Mouse (Mus musculus): ENCODE measurements around the gene Grik3. TPM values are rescaled to one million over a fixed set of nuclear protein-coding genes. Genes with fewer than 3 reads are reported as not detected.

Gene Grik3
- polyA plus RNA-seq, 1 experiment from 2014 or later, result 4.5 TPM

- H3K9me3 ChIP-seq (ENCODE audit: control insufficient read depth, low read length), result no peaks in the 10 kb centered on the region
- WGBS, result 51% methylated on average over 17 of the region's 17 CpGs
- H3K4me1 ChIP-seq (ENCODE audit: control insufficient read depth, insufficient read depth, low read length), result peaks cover 13% of the 10 kb centered on the region; the same call in 1 of the 2 replicates
- no peaks in the 10 kb centered on the region for H3K27me3 ChIP-seq (ENCODE audit: control insufficient read depth, insufficient read depth, low read length)
- H3K27ac ChIP-seq (replicated peaks; ENCODE audit: low read depth, low read length), result no peak overlapping the region
- H3K4me3 ChIP-seq (replicated peaks; ENCODE audit: low read depth, low read length), result no peak overlapping the region
- ATAC-seq (ENCODE audit: low FRiP score, low TSS enrichment) (no peak), DNase-seq (no peak)
- no peak overlapping the region for H3K4me2 ChIP-seq (ENCODE audit: low read length)
- H3K9ac ChIP-seq (replicated peaks; ENCODE audit: low read length), result no peak overlapping the region
- no peaks in the 10 kb centered on the region for H3K36me3 ChIP-seq (ENCODE audit: control insufficient read depth, insufficient read depth, low read length)
These were observed 73.7 kb downstream of the Grik3 start for GRCm38 (mm10) chr4:125564008-125564710.

DNA sequence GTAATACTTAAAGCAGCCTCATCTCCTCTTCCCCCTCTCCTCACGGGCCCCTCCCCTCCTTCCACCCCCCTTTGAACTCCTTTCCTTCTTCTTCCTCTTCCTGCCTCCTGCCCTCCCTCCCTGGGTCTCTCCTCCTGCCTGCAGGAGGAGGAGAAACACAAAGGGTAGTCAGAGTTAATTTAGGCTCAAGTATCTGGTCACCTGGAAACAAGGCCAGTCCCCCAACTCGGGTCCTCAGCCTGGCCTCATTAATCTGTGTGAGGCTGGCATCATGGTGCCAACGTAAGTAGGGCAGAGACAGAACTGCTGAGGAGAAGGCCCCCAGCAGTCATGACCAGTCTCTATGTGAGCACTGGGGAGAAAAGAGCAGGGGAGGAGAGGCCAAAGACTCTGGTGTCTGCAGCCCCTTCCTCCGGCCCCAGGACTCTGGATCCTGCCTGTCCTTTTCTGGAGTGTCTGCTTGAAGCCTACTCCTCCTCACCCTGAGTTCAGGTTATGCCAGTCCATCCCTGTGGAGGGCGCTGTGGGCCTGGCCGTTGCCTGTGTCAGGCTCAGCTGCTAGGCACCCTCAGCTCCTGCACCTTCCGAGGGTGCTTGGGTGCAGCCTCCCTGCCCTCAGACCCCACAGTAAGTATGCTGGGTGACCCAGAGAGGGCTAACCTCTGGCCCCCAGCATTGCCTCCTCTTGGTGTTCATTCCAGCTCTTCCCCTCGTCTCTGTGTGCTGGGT, 75.4 kb downstream of the Grik3 start:
- DNase-seq (no peak), ATAC-seq (ENCODE audit: low FRiP score, low TSS enrichment) (no peak)
- Histone ChIP-seq H3K9ac (replicated peaks; ENCODE audit: low read length) (no peak overlapping the region), H3K36me3 (ENCODE audit: control insufficient read depth, insufficient read depth, low read length) (no peaks in the 10 kb centered on the region), H3K4me3 (replicated peaks; ENCODE audit: low read depth, low read length) (no peak overlapping the region), H3K27ac (replicated peaks; ENCODE audit: low read depth, low read length) (no peak overlapping the region), H3K9me3 (ENCODE audit: control insufficient read depth, low read length) (no peaks in the 10 kb centered on the region), H3K4me1 (ENCODE audit: control insufficient read depth, insufficient read depth, low read length) (peaks cover 13% of the 10 kb centered on the region; the same call in 1 of the 2 replicates), H3K4me2 (ENCODE audit: low read length) (no peak overlapping the region), H3K27me3 (ENCODE audit: control insufficient read depth, insufficient read depth, low read length) (no peaks in the 10 kb centered on the region)
- WGBS, result 51% methylated on average over 8 of the region's 8 CpGs

DNA sequence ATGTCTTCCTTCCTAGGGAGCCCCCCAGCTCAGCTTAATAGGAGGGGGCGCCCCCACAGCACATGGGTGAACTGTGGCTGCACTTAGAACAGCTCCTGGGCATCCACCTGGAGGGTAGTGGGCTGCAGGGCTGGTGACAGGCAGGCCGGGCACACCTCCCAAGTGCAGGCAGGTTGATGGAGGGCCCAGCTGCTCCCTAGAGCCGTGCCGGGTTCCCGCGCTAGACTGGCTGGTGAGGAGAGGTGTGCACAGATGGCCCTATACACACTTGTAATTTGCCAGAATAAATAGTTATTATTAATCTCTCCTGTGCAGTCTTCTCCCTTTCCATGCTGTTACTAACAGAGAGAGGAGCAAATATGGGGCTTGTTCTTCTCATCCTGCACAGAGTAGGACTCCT, 77.7 kb downstream of the Grik3 start:
- H3K9ac ChIP-seq (replicated peaks; ENCODE audit: low read length), result no peak overlapping the region
- H3K27ac ChIP-seq (replicated peaks; ENCODE audit: low read depth, low read length), result no peak overlapping the region
- H3K27me3 ChIP-seq (ENCODE audit: control insufficient read depth, insufficient read depth, low read length), result no peaks in the 10 kb centered on the region; the same call in 1 of the 2 replicates
- no peaks in the 10 kb centered on the region for H3K36me3 ChIP-seq (ENCODE audit: control insufficient read depth, insufficient read depth, low read length)
- no peaks in the 10 kb centered on the region for H3K9me3 ChIP-seq (ENCODE audit: control insufficient read depth, low read length)
- DNase-seq (no peak), ATAC-seq (ENCODE audit: low FRiP score, low TSS enrichment) (no peak)
- no peak overlapping the region for H3K4me3 ChIP-seq (replicated peaks; ENCODE audit: low read depth, low read length)
- WGBS, result 87% methylated on average over 6 of the region's 6 CpGs
- H3K4me1 ChIP-seq (ENCODE audit: control insufficient read depth, insufficient read depth, low read length), result peaks cover 29% of the 10 kb centered on the region
- H3K4me2 ChIP-seq (ENCODE audit: low read length), result no peak overlapping the region

DNA sequence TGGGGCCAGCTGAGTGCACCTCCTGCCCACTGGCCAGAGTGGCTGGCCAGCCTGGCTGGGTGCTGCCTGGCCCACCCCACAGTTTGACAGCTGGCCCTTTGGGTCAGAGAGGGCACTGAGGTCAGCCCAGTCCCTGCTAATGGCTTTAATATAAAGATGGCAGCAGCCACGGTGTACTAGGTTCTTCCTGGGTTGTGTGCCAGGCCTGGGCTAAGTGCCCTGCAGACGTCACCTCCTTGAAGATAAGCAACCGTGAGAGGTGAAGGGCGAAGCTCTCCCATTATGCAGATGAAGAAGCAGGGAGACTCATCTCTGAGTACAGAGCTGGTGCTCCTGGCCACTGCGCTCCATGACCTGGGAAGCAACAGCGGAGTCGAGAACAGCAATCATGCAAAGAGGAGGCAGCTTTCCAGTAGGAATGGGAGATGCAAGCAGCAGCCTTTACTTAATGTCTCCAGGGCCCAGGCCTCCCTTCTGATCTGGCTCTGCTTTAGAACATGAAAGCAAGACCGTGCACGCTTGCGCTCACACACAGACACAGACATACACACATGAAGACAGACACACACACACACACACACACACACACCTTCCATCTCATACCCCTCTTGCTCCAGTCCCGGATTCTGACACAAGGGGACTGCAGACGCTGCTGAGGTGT, 81.3 kb downstream of the Grik3 start:
- no peaks in the 10 kb centered on the region for H3K36me3 ChIP-seq (ENCODE audit: control insufficient read depth, insufficient read depth, low read length)
- WGBS, result 35% methylated on average over 12 of the region's 12 CpGs
- no peaks in the 10 kb centered on the region; the same call in 1 of the 2 replicates for H3K27me3 ChIP-seq (ENCODE audit: control insufficient read depth, insufficient read depth, low read length)
- 0 out of 2 replicates have a peak overlapping the region, but pooled peaks have one; percentile 26 for H3K27ac ChIP-seq (replicated peaks; ENCODE audit: low read depth, low read length)
- DNase-seq, result peak; percentile 37
- no peak for ATAC-seq (ENCODE audit: low FRiP score, low TSS enrichment)
- peaks cover 25% of the 10 kb centered on the region for H3K4me1 ChIP-seq (ENCODE audit: control insufficient read depth, insufficient read depth, low read length)
- H3K4me2 ChIP-seq (ENCODE audit: low read length), result no peak overlapping the region
- H3K4me3 ChIP-seq (replicated peaks; ENCODE audit: low read depth, low read length), result no peak overlapping the region
- H3K9me3 ChIP-seq (ENCODE audit: control insufficient read depth, low read length), result no peaks in the 10 kb centered on the region
- no peak overlapping the region for H3K9ac ChIP-seq (replicated peaks; ENCODE audit: low read length)

DNA sequence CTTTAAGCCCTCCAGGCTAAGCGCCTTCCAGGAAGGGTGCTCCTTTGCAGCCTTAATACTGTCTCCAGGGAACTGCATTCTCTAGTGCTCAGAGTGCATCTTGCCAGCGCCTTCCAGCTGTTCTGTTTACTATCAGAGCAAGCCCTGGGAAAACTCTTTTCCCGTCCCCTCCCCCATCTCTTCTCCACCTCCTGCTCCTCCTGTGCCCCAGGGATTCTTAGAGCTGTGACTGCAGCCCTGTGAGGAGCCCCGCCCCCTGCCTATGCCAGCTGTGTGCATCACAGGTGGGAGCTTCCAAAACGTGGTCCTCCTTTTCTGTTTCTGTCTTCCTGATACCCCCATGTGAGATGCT, 81.8 kb downstream of the Grik3 start:
- H3K9ac ChIP-seq (replicated peaks; ENCODE audit: low read length), result no peak overlapping the region
- ATAC-seq (ENCODE audit: low FRiP score, low TSS enrichment), result no peak
- H3K4me1 ChIP-seq (ENCODE audit: control insufficient read depth, insufficient read depth, low read length), result peaks cover 25% of the 10 kb centered on the region
- H3K36me3 ChIP-seq (ENCODE audit: control insufficient read depth, insufficient read depth, low read length), result no peaks in the 10 kb centered on the region
- peak; percentile 62 for DNase-seq
- whole genome bisulfite sequencing, result 7% methylated on average over 5 of the region's 5 CpGs
- H3K27ac ChIP-seq (replicated peaks; ENCODE audit: low read depth, low read length), result 0 out of 2 replicates have a peak overlapping the region, but pooled peaks have one; percentile 20
- no peaks in the 10 kb centered on the region for H3K9me3 ChIP-seq (ENCODE audit: control insufficient read depth, low read length)
- no peak overlapping the region for H3K4me2 ChIP-seq (ENCODE audit: low read length)
- no peaks in the 10 kb centered on the region; the same call in 1 of the 2 replicates for H3K27me3 ChIP-seq (ENCODE audit: control insufficient read depth, insufficient read depth, low read length)
- no peak overlapping the region for H3K4me3 ChIP-seq (replicated peaks; ENCODE audit: low read depth, low read length)

DNA sequence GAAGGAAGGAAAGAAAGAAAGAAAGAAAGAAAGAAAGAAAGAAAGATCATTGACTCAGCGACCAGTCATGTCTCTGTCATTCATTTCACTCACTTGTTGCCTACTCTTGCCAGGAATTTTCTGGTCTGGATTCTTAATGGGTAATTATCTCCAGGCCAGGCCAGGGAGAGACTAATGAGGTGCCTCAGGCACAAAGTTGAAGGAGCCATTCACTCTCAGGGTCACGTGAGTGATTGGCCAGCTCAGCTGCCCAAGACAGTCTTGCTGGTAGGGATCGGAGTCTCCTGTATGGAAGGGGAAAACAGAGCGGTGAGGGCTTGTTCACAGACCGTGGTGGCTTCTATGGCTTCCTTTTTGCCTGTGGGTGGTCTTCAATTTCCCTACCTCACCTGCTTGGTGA, 82.5 kb downstream of the Grik3 start:
- Histone ChIP-seq H3K4me2 (ENCODE audit: low read length) (no peak overlapping the region), H3K4me1 (ENCODE audit: control insufficient read depth, insufficient read depth, low read length) (peaks cover 25% of the 10 kb centered on the region), H3K9me3 (ENCODE audit: control insufficient read depth, low read length) (no peaks in the 10 kb centered on the region), H3K4me3 (replicated peaks; ENCODE audit: low read depth, low read length) (no peak overlapping the region), H3K27ac (replicated peaks; ENCODE audit: low read depth, low read length) (no peak overlapping the region), H3K9ac (replicated peaks; ENCODE audit: low read length) (no peak overlapping the region), H3K27me3 (ENCODE audit: control insufficient read depth, insufficient read depth, low read length) (no peaks in the 10 kb centered on the region; the same call in 1 of the 2 replicates), H3K36me3 (ENCODE audit: control insufficient read depth, insufficient read depth, low read length) (no peaks in the 10 kb centered on the region)
- ATAC-seq (ENCODE audit: low FRiP score, low TSS enrichment) (no peak), DNase-seq (no peak)
- WGBS, result 40% methylated on average over 5 of the region's 5 CpGs

DNA sequence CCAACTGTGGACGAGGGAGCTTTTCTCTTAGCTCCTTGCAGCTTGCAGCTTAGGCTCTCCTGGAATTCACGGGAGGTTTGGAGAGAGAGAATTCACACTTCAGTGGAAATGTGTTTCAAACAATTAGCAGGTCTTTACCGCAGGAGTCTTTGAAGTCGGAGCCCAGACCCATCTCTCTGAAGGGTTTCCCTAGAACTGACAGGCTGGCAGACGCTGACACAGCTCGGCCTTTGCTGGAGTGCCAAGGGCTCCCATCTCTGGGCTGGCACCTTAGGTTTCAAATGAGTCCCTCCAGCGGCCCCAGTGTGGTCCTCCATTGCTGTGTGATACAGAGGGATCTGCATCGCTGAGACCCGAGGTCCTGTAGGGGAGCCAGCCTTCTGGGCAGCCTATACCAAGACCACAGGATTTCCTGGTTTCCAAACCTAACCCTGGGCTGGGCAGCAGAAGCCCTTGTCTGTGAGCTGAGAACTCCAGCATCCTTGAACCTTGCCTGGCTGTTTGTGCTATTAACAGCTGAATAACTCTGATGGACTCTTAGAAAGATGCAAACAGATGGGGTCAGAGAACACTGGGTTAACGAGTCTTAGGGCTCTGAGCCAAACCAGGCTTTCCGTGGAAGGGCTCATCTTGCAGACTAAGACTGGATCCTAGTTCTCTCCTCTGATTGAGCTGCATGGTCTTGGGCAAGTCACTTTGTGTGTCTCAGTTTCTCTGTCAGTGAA, 83.6 kb downstream of the Grik3 start:
- 29% methylated on average over 11 of the region's 11 CpGs for WGBS
- no peak overlapping the region for H3K9ac ChIP-seq (replicated peaks; ENCODE audit: low read length)
- H3K9me3 ChIP-seq (ENCODE audit: control insufficient read depth, low read length), result no peaks in the 10 kb centered on the region
- no peak overlapping the region for H3K4me2 ChIP-seq (ENCODE audit: low read length)
- no peak overlapping the region for H3K4me3 ChIP-seq (replicated peaks; ENCODE audit: low read depth, low read length)
- peak; percentile 47 for DNase-seq
- no peak for ATAC-seq (ENCODE audit: low FRiP score, low TSS enrichment)
- H3K4me1 ChIP-seq (ENCODE audit: control insufficient read depth, insufficient read depth, low read length), result peaks cover 25% of the 10 kb centered on the region
- H3K36me3 ChIP-seq (ENCODE audit: control insufficient read depth, insufficient read depth, low read length), result no peaks in the 10 kb centered on the region
- peak overlapping the region; percentile 32; the same call in 1 of the 2 replicates for H3K27ac ChIP-seq (replicated peaks; ENCODE audit: low read depth, low read length)
- no peaks in the 10 kb centered on the region; the same call in 1 of the 2 replicates for H3K27me3 ChIP-seq (ENCODE audit: control insufficient read depth, insufficient read depth, low read length)

DNA sequence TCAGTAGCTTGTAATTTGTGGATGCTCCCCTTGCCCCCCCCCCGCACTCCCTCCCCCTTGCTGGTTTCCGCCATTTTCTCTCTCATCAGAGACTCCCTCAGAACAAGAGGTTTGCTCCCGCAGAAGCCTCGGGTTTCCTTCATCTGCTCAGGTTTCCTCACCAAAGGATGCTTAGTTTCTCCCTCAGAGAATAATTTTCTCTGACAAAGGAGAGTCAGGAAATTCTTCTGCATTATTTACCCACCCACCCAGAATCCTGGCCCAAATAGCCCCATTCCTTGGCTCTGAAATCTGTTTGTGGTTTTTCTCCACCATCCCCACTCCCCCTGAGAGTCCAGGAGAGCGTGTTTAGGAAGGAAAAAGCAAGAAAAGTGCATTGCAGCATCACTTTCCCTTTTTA, 89.8 kb downstream of the Grik3 start:
- Histone ChIP-seq H3K9me3 (ENCODE audit: control insufficient read depth, low read length) (no peaks in the 10 kb centered on the region), H3K4me3 (replicated peaks; ENCODE audit: low read depth, low read length) (no peak overlapping the region), H3K27me3 (ENCODE audit: control insufficient read depth, insufficient read depth, low read length) (no peaks in the 10 kb centered on the region), H3K27ac (replicated peaks; ENCODE audit: low read depth, low read length) (no peak overlapping the region), H3K36me3 (ENCODE audit: control insufficient read depth, insufficient read depth, low read length) (no peaks in the 10 kb centered on the region), H3K4me1 (ENCODE audit: control insufficient read depth, insufficient read depth, low read length) (no peaks in the 10 kb centered on the region), H3K9ac (replicated peaks; ENCODE audit: low read length) (no peak overlapping the region), H3K4me2 (ENCODE audit: low read length) (no peak overlapping the region)
- 51% methylated on average over 5 of the region's 5 CpGs for WGBS
- ATAC-seq (ENCODE audit: low FRiP score, low TSS enrichment) (no peak), DNase-seq (no peak)
